Mouse (Mus musculus) forebrain, embryonic 11.5 days (tissue): ENCODE data around the gene Bbs4. TPM values are rescaled to one million over a fixed set of nuclear protein-coding genes. Genes with fewer than 3 reads are reported as not detected.

Experiments used
- ATAC-seq: fragments of 200-750 bp; cut with Nextera tagmentation; replicated peaks from 2 replicates; pipeline ENCODE4 v1.8.0; 2017; ENCODE audit warnings: moderate TSS enrichment; ENCODE audit not compliant: low FRiP score
- DNase-seq: peaks from one replicate; pipeline ENCODE4 v3.0.0-alpha.2; 2017; ENCODE audit warnings: low spot score
- H3K27ac ChIP-seq: fragments of 300-500 bp; sonication (generic); 2 replicates; pipeline ENCODE4 v1.5.1; 2014; ENCODE audit warnings: low read depth, low read length
- H3K27me3 ChIP-seq: fragments of 300-500 bp; sonication (generic); 2 replicates; pipeline ENCODE4 v1.6.1; 2014; ENCODE audit warnings: mild to moderate bottlenecking, low read length, mixed read lengths; ENCODE audit not compliant: control insufficient read depth, insufficient read depth
- H3K36me3 ChIP-seq: fragments of 300-500 bp; sonication (generic); 2 replicates; pipeline ENCODE4 v1.6.1; 2014; ENCODE audit warnings: mild to moderate bottlenecking, low read length, moderate library complexity, mixed read lengths; ENCODE audit not compliant: control insufficient read depth, insufficient read depth
- H3K4me1 ChIP-seq: fragments of 300-500 bp; sonication (generic); replicated peaks from 2 replicates; pipeline ENCODE4 v1.6.1; 2014; ENCODE audit warnings: low read length, mixed read lengths; ENCODE audit not compliant: control insufficient read depth, insufficient read depth
- H3K4me2 ChIP-seq: fragments of 300-500 bp; sonication (generic); 2 replicates; pipeline ENCODE4 v1.6.1; 2014; ENCODE audit warnings: low read depth, mild to moderate bottlenecking, low read length, moderate library complexity, mixed read lengths; ENCODE audit not compliant: severe bottlenecking
- H3K4me3 ChIP-seq: fragments of 300-500 bp; sonication (generic); 2 replicates; pipeline ENCODE4 v1.5.1; 2014; ENCODE audit warnings: low read depth, low read length
- H3K9ac ChIP-seq: fragments of 300-500 bp; sonication (generic); 2 replicates; pipeline ENCODE4 v1.6.1; 2014; ENCODE audit warnings: low read length
- H3K9me3 ChIP-seq: fragments of 300-500 bp; sonication (generic); 2 replicates; pipeline ENCODE4 v1.6.1; 2016; ENCODE audit warnings: low read length, mixed read lengths; ENCODE audit not compliant: control insufficient read depth
- WGBS: fragments of 180-500 bp; shearing (Covaris S2); extraction: QIAGEN DNeasy Blood & Tissue Kit; methylation state at CpG from one replicate; pipeline ENCODE4 v1.1.7; 2014; 5-methylcytosine and 5-hydroxymethylcytosine counted together
- polyA plus RNA-seq: library from polyadenylated mRNA; unstranded; fragments of >200 nt; fragmentation: Nextera tagmentation; extraction: Ambion mirVana; gene quantifications from 2 replicates; pipeline ENCODE4 v1.2.1, GENCODE M21; 2014

The Bbs4 gene
- polyA plus RNA-seq, 1 experiment from 2014 or later: 22.3 TPM

DNA sequence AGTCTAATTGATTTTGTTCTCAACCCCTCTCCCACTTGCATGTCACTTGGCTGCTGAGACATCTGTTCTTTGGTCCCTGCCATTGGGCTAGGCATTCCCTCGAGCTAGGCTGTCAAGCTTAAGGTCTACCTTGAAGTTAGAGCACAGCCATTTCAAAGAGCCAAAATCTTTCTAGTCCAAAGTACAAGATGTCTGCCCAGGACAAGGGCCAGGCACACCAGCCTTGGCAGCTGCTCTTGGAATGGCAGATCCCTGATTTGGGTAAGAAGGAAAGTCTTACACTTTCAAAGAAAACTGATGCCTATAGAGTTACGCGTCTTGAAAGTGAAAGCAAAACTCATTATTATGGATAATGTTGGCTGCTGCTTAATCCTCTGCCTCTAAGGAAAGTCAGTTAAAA lies 37.1 kb downstream of the Bbs4 start:
- H3K4me3 ChIP-seq: no peak overlapping the region
- H3K9me3 ChIP-seq: no peaks in the 10 kb centered on the region
- no peak overlapping the region for H3K9ac ChIP-seq
- no peak for DNase-seq
- H3K36me3 ChIP-seq: no peaks in the 10 kb centered on the region; the same call in 1 of the 2 replicates
- H3K4me1 ChIP-seq: no peaks in the 10 kb centered on the region
- H3K27me3 ChIP-seq: no peaks in the 10 kb centered on the region
- no peak overlapping the region for H3K27ac ChIP-seq
- 97% methylated on average over 3 of the region's 3 CpGs for WGBS
- ATAC-seq: no peak
- no peak overlapping the region for H3K4me2 ChIP-seq

- no peak overlapping the region for H3K4me2 ChIP-seq
- WGBS: 62% methylated on average over 3 of the region's 3 CpGs
- no peak overlapping the region for H3K4me3 ChIP-seq
- H3K9ac ChIP-seq: no peak overlapping the region
- H3K27ac ChIP-seq: no peak overlapping the region
- DNase-seq (no peak), ATAC-seq (no peak)
- H3K9me3 ChIP-seq: no peaks in the 10 kb centered on the region
- H3K36me3 ChIP-seq: no peaks in the 10 kb centered on the region; the same call in 1 of the 2 replicates
- H3K4me1 ChIP-seq: no peaks in the 10 kb centered on the region
- no peaks in the 10 kb centered on the region for H3K27me3 ChIP-seq
Measured at GRCm38 (mm10) chr9:59311284-59311670, 42.0 kb downstream of the Bbs4 start.

- H3K4me1 ChIP-seq: no peaks in the 10 kb centered on the region
- 91% methylated on average over 8 of the region's 8 CpGs for WGBS
- H3K9ac ChIP-seq: no peak overlapping the region
- H3K36me3 ChIP-seq: no peaks in the 10 kb centered on the region; the same call in 1 of the 2 replicates
- H3K27me3 ChIP-seq: no peaks in the 10 kb centered on the region
- no peak overlapping the region for H3K27ac ChIP-seq
- ATAC-seq: no peak
- no peaks in the 10 kb centered on the region; the same call in 1 of the 2 replicates for H3K9me3 ChIP-seq
- H3K4me2 ChIP-seq: no peak overlapping the region
- no peak overlapping the region for H3K4me3 ChIP-seq
- DNase-seq: no peak
Measured at GRCm38 (mm10) chr9:59310582-59311283, 42.6 kb downstream of the Bbs4 start.

- Histone ChIP-seq H3K4me2 (no peak overlapping the region), H3K36me3 (peaks cover 1% of the 10 kb centered on the region; the same call in 1 of the 2 replicates), H3K4me3 (no peak overlapping the region), H3K9ac (no peak overlapping the region), H3K27ac (no peak overlapping the region), H3K27me3 (no peaks in the 10 kb centered on the region), H3K4me1 (no peaks in the 10 kb centered on the region), H3K9me3 (no peaks in the 10 kb centered on the region; the same call in 1 of the 2 replicates)
- DNase-seq (no peak), ATAC-seq (no peak)
- WGBS: 84% methylated on average over 2 of the region's 2 CpGs
Measured at GRCm38 (mm10) chr9:59307890-59308289, 45.4 kb downstream of the Bbs4 start.

GRCm38 (mm10) chr9:59296419-59296818 lies 56.9 kb downstream of the Bbs4 start:
- ATAC-seq (no peak), DNase-seq (no peak)
- Histone ChIP-seq H3K4me3 (no peak overlapping the region), H3K27ac (no peak overlapping the region), H3K4me2 (no peak overlapping the region), H3K4me1 (0 out of 2 replicates have a peak, but pooled peaks cover 2% of the 10 kb centered on the region), H3K9me3 (no peaks in the 10 kb centered on the region), H3K36me3 (peaks cover 2% of the 10 kb centered on the region; the same call in 1 of the 2 replicates), H3K9ac (no peak overlapping the region), H3K27me3 (no peaks in the 10 kb centered on the region)
- WGBS: 89% methylated on average over 2 of the region's 2 CpGs

- H3K9ac ChIP-seq: peak overlapping the region; percentile 74; the same call in 1 of the 2 replicates
- H3K27ac ChIP-seq: no peak overlapping the region
- no peaks in the 10 kb centered on the region for H3K36me3 ChIP-seq
- WGBS: 57% methylated on average over 3 of the region's 3 CpGs
- DNase-seq (no peak), ATAC-seq (no peak)
- H3K4me2 ChIP-seq: peak overlapping the region; percentile 60
- no peaks in the 10 kb centered on the region for H3K9me3 ChIP-seq
- no peaks in the 10 kb centered on the region for H3K27me3 ChIP-seq
- H3K4me3 ChIP-seq: peak overlapping the region; percentile 74
- H3K4me1 ChIP-seq: peaks cover 13% of the 10 kb centered on the region; the same call in 1 of the 2 replicates
Measured at GRCm38 (mm10) chr9:59292493-59292875, 60.8 kb downstream of the Bbs4 start.

- WGBS: 1% methylated on average over 49 of the region's 50 CpGs
- no peaks in the 10 kb centered on the region for H3K9me3 ChIP-seq
- peak overlapping the region; percentile 74 for H3K4me3 ChIP-seq
- H3K4me2 ChIP-seq: peak overlapping the region; percentile 60
- H3K36me3 ChIP-seq: no peaks in the 10 kb centered on the region
- H3K27me3 ChIP-seq: no peaks in the 10 kb centered on the region
- DNase-seq: no peak
- peak overlapping the region; percentile 77 for H3K27ac ChIP-seq
- peaks cover 13% of the 10 kb centered on the region; the same call in 1 of the 2 replicates for H3K4me1 ChIP-seq
- H3K9ac ChIP-seq: peak overlapping the region; percentile 74
- peak; percentile 73; the same call in 1 of the 2 replicates for ATAC-seq
Measured at GRCm38 (mm10) chr9:59291688-59292492, 61.4 kb downstream of the Bbs4 start.

DNA sequence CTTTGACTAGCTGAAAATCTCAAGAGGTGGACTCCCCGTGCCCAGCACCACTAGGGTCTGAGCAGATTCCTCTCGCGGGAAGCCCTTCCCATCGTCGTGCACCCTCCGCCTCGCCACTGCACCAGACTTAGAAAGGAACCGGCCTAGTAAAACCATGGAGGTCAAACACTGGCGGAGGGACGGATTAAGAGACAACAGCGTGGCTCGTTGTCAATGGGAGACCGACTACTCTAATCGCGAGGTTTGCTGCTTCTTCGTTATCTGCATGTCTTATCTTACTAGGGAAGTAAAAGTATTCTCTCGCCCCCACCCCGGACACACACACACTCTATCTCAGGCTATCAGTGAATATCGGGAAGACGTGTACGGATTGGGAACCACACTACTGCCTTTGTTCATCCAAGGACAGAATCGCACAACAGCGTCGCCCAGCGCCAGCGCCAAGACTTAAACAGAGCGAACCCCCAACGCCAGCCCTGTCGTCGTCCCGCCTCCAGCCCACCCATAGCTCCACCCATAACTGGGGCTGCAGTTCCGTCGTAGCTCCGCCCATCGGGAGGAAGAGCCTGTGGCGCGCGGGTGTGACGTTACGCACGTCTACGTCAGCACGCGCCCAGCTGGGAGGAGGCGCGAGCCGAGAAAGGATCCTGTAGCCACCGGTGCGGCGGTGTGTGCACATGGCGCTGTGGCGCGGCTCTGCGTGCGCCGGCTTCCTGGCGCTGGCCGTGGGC lies 62.2 kb downstream of the Bbs4 start, which contains the start of gene Adpgk:
Gene Adpgk, plus strand, starts transcription at position 602 of the 731 bp plus-strand sequence.
- 2% methylated on average over 58 of the region's 58 CpGs for WGBS

More for the DNA sequence above, 62.2 kb downstream of the Bbs4 start, which contains the start of gene Adpgk:
- DNase-seq: peak; percentile 98
- Histone ChIP-seq H3K4me1 (peaks cover 13% of the 10 kb centered on the region; the same call in 1 of the 2 replicates), H3K9me3 (no peaks in the 10 kb centered on the region), H3K4me3 (peak within 1 kb of the TSS; percentile 74), H3K36me3 (no peaks in the 10 kb centered on the region), H3K4me2 (peak within 1 kb of the TSS; percentile 63), H3K27ac (peak within 1 kb of the TSS; percentile 91), H3K27me3 (no peaks in the 10 kb centered on the region), H3K9ac (peak within 1 kb of the TSS; percentile 75)
- peak; percentile 98 for ATAC-seq
